Mouse (Mus musculus) urinary bladder, postnatal 0 days (tissue): ENCODE measurements around the gene Crmp1. TPM values are rescaled to one million over a fixed set of nuclear protein-coding genes. Genes with fewer than 3 reads are reported as not detected.

ENCODE experiments used
- polyA plus RNA-seq: library from polyadenylated mRNA; unstranded; fragments of >200 nt; fragmentation: Nextera tagmentation; extraction: Ambion mirVana; gene quantifications from 2 replicates; pipeline ENCODE4 v1.2.1, GENCODE M21; 2015

Crmp1 gene
- 0.64 and 0.71 TPM in 2 replicates for polyA plus RNA-seq

DNA sequence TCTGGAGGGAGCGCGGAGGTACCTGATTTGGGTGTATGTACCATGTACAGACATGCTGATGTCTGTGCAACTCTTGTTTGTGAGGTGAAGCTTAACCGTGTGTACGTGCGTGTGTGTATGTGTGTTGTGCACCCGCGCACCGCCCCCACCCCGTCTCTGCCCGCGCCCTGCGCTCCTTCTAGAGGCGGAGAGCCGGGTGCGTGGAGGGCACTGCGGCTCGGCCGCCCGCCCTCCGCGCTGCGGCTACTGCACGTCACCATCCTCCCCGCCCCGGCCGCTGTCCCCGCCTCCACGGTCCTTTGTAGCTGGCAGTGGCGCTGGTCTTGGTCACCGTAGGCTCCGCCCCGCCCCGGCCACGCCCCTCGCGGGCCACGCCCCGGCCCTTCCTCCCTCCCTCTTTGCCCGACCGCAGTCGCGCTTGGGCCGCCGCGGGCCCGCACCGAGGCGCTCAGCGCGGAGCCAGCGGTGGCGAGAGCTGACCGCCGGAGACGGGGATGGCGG lies at the start of gene Crmp1:
Crmp1 (plus strand) TSS at position 290 of the 501 bp plus-strand sequence.

DNA sequence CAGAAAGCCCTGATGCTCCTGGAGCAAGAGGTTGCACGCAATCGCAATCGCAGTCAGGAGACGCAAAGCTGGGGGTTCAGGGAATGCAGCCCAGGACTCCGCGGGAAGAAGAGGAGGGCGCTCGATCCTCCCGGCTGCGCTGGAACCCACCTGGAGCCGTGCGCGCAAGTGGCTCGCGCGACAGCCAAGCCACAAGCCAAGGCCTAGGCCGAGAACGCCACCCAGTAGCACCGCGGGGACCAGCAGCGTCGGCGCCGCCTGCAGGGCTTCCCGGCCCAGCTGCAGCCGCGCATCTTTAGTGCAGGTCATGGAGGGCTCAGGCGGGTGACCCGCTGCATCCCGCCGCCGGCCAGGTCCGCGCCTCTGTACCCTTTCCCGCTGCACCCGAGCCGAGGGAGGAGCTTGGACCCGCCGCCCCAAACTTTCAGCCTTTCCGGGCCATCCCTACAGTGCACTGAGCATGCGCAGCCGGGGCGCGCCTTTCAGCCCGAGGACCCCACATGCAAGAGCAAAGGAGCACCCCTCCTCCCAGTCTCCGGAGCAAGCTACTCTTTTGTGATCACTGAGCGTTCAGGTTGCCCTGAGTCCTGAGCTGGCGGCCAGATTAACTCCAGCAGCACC lies 94.9 kb downstream of the Crmp1 start, which contains the start of gene Evc:
Evc (minus strand) TSS at position 410 of the 621 bp plus-strand sequence.

DNA sequence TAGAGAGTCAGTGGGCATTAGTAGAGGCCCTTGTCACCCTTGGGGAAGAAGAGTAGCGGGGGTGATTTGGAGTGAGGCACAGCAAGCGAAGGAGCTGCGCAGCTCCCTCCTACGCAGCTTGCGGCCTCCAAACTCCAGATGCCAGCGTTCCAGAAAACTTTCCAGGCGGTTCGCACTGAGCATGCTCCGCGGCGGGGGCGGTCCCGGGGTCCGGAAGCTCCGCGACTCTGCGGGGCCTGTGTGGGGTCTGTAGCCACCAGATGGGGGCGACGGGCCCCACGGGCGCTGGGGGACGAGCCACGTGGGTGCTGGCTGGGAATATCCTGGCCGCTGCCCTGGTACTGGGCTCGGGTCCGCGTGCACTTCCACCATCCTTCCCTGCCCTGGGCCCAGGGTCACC lies 96.5 kb downstream of the Crmp1 start, which contains the start of gene Evc2:
Evc2 (plus strand) TSS at position 212 of the 400 bp plus-strand sequence.

Other genes with a start within 250 kb of the Crmp1 start
- not detected in 2 replicates for gene Gm1043, start 156.6 kb upstream of the Crmp1 start, polyA plus RNA-seq
- gene Evc, start 95.0 kb downstream of the Crmp1 start, polyA plus RNA-seq, result 6.2 and 7.4 TPM in 2 replicates
- 7.7 and 8.7 TPM in 2 replicates for gene Evc2, start 96.6 kb downstream of the Crmp1 start, polyA plus RNA-seq